Mouse (Mus musculus) CH12.LX (cell line): ENCODE data around the gene Dcbld1.

ENCODE experiments used
- CTCF ChIP-seq, 2 experiments: IDR thresholded peaks in 1 of 2; conservative IDR thresholded peaks in 1 of 2; 2 replicates each; pipeline ENCODE4 v1.5.1; 2011 to 2012; ENCODE audit warnings: low read depth in 2 of 2, low read length in 2 of 2, improper control_type of control experiment in 1 of 2, inconsistent platforms in 1 of 2, mild to moderate bottlenecking in 1 of 2, moderate library complexity in 1 of 2
- MAFK ChIP-seq: IDR thresholded peaks from 2 replicates; pipeline ENCODE4 v1.6.1; 2011; ENCODE audit warnings: low read length, improper control_type of control experiment; ENCODE audit not compliant: insufficient replicate concordance
- MYC ChIP-seq: IDR thresholded peaks from 2 replicates; pipeline ENCODE4 v1.6.1; 2011; ENCODE audit warnings: low read depth, mild to moderate bottlenecking, improper control_type of control experiment, low read length
- POLR2A ChIP-seq: IDR thresholded peaks from 2 replicates; pipeline ENCODE4 v1.6.1; 2011; ENCODE audit warnings: low read depth, mild to moderate bottlenecking, improper control_type of control experiment, low read length
- RCOR1 ChIP-seq: conservative IDR thresholded peaks from 2 replicates; pipeline ENCODE4 v1.6.1; 2012; ENCODE audit warnings: low read depth, mild to moderate bottlenecking, inconsistent platforms, low read length, improper control_type of control experiment
- USF2 ChIP-seq: conservative IDR thresholded peaks from 2 replicates; pipeline ENCODE4 v1.6.1; 2011; ENCODE audit warnings: low read depth, low read length, improper control_type of control experiment

- TF ChIP-seq USF2 (no peak), POLR2A (no peak), CTCF (conservative IDR thresholded peaks at IDR 0.05 in 1 of 2, IDR thresholded peaks at IDR 0.05 in 1 of 2; ENCODE audit: low read depth in 2 of 2, low read length in 2 of 2) (no peak), RCOR1 (no peak), MAFK (no peak), MYC (no peak)
These were observed 13.8 kb upstream of the Dcbld1 start for GRCm38 (mm10) chr10:52219600-52219999.
